ENCODE assay signal across 11 mouse cellular contexts in the genomic region with DNA sequence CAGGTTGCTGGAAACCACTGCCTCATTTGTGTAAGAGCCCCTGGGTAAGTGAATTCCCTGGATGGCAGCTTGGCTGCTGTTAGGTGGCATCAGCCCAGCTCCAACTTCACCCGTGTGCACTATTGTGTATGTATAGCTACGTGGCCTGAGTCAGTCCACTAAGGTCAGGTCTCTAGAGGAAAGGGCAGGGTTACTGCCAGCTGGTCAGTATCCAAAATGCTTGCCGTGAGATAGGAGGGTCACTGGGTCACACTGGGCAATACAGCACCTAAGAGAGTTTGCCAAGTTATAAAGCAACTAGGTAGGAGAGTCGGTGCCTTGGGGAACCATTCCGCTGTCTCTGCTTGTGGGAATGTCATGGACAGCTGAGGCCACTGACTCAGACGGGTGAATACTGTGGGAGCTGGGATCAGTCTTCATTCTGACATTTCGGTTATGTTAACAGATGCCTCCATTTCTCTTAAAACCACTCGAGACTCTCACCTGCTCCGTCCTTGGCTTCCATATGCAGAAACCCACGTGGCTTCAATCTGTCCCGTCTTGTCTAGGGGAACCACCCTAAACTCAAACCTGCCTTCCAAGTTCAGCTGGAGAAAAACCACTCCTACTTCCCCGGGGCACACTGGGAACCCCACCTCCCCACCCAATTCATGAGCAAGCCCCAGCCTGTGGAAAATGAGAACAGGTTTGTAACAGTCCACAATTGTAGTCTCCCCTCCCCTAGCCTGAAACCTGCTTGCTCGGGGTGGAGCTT. TPM values are rescaled to one million over a fixed set of nuclear protein-coding genes. Genes with fewer than 3 reads are reported as not detected.
DNase-seq lines count a peak whose midpoint lies in the region; ATAC-seq lines count a peak whose summit lies in the region.
"Had no signal": no experiment of that assay in that cellular context is flagged by ENCODE, and none has a peak within 500 bp of the region (broad histone marks: within the 10 kb centered on the region; RNA-seq: fewer than 3 reads in every experiment).

No protein-coding gene starts in this region.

- H3K27ac ChIP-seq in kidney, embryonic 14.5 days (ENCODE audit: low read depth, low read length) = no peak overlapping the region
- H3K27ac ChIP-seq: heart, adult 2 months had no signal

- H3K4me1 ChIP-seq in kidney, embryonic 14.5 days (ENCODE audit: control insufficient read depth, insufficient read depth, low read length) = 0 out of 2 replicates have a peak, but pooled peaks cover 3% of the 10 kb centered on the region

- 77% methylated on average over 13 of the region's 13 CpGs for WGBS in kidney, embryonic 14.5 days

- DNase-seq in kidney, adult 18-20 months = no peak
- peak; percentile 60 for DNase-seq in WW6 (ENCODE audit: low read depth, low spot score)
- DNase-seq in heart, postnatal 4 days = peak; percentile 14
- DNase-seq in layer of hippocampus, adult 8-10 months (ENCODE audit: low spot score in 2 of 2) = no peak
- no peak for DNase-seq in testis, postnatal 10 days (ENCODE audit: low spot score)
- no peak for DNase-seq in cerebellum, postnatal 10 days
- DNase-seq: left cerebral cortex, postnatal 4 days; thymus, postnatal 4 days had no signal

- H3K36me3 ChIP-seq in kidney, embryonic 14.5 days (ENCODE audit: control insufficient read depth, insufficient read depth, low read length) = no peaks in the 10 kb centered on the region; the same call in 1 of the 2 replicates

- no peaks in the 10 kb centered on the region for H3K9me3 ChIP-seq in kidney, embryonic 14.5 days (ENCODE audit: control insufficient read depth, low read length)

- H3K9ac ChIP-seq in kidney, embryonic 14.5 days (ENCODE audit: low read depth, low read length) = no peak overlapping the region

- H3K4me3 ChIP-seq in kidney, embryonic 14.5 days (ENCODE audit: low read length) = no peak overlapping the region
- H3K4me3 ChIP-seq: heart, adult 2 months had no signal

- H3K27me3 ChIP-seq in kidney, embryonic 14.5 days (ENCODE audit: control insufficient read depth, insufficient read depth, low read length) = no peaks in the 10 kb centered on the region

- ATAC-seq in kidney, embryonic 14.5 days (ENCODE audit: low FRiP score, low TSS enrichment) = peak; percentile 36; the same call in 1 of the 2 replicates
- ATAC-seq in megakaryocyte, adult 5-6 weeks (ENCODE audit: poor library complexity, severe bottlenecking) = peak; percentile 65

- no peak overlapping the region for H3K4me2 ChIP-seq in kidney, embryonic 14.5 days (replicated peaks; ENCODE audit: low read depth, low read length)

RNA-seq across cellular contexts. Expression of a gene that starts 14.1 kb away (rescaled TPM):
- 15.5 and 21.1 TPM in 2 replicates for polyA plus RNA-seq in kidney, embryonic 14.5 days (2014; fragmentation: Nextera tagmentation; extraction: Ambion mirVana)
- 10 to 100 TPM; 10.1 to 12.9 TPM for total RNA-seq in heart, postnatal 4 days (2021)
- 18.4 and 25.5 TPM in 2 replicates for total RNA-seq in megakaryocyte, adult 5-6 weeks (2015)
- 27.2 and 39.1 TPM in 2 replicates for total RNA-seq in megakaryocyte, adult 5-6 weeks (2017)
- total RNA-seq in layer of hippocampus, adult 8-10 months (2022) = 10 to 100 TPM in 1 of 4 experiments, 1 to 10 TPM in 3; 8.2 to 11.9 (median 8.7) TPM

RNA-seq across cellular contexts. Expression of a gene that starts 58.8 kb away (rescaled TPM):
- 24.3 and 37.3 TPM in 2 replicates for polyA plus RNA-seq in kidney, embryonic 14.5 days (2014; fragmentation: Nextera tagmentation; extraction: Ambion mirVana)
- total RNA-seq in heart, postnatal 4 days (2021) = 10 to 100 TPM; 52.3 to 54.3 TPM
- 14.7 and 15.7 TPM in 2 replicates for total RNA-seq in megakaryocyte, adult 5-6 weeks (2015)
- 37.9 and 41.6 TPM in 2 replicates for total RNA-seq in megakaryocyte, adult 5-6 weeks (2017)
- total RNA-seq in layer of hippocampus, adult 8-10 months (2022) = 10 to 100 TPM; 70.3 to 84.4 (median 79.3) TPM

Comparison
In these comparisons a context has a peak if more than half of its experiments do, and no peak if none do; other contexts are left out.
1. DNase-seq: peak in WW6 (single experiment) and heart, postnatal 4 days (single experiment); none in kidney, adult 18-20 months (single experiment), layer of hippocampus, adult 8-10 months (0 of 2), testis, postnatal 10 days (single experiment) and cerebellum, postnatal 10 days (0 of 2).